Mouse (Mus musculus) liver, embryonic 14.5 days (tissue): Measurements from ENCODE around the gene Serpine1.

Source experiments
- CTCF ChIP-seq: IDR thresholded peaks from 2 replicates; pipeline ENCODE4 v1.5.1; 2016; ENCODE audit warnings: antibody characterized with exemption, low read depth, control low read depth
- EP300 ChIP-seq: IDR thresholded peaks from 2 replicates; pipeline ENCODE4 v1.6.1; 2016; ENCODE audit warnings: antibody characterized with exemption, low read depth

- TF ChIP-seq CTCF (no peak), EP300 (no peak)
Measured at GRCm38 (mm10) chr5:137024318-137024717, 47.8 kb downstream of the Serpine1 start.
